Mouse (Mus musculus) embryonic facial prominence, embryonic 11.5 days (tissue): Measurements from ENCODE around the gene Gtf2ird2. TPM values are rescaled to one million over a fixed set of nuclear protein-coding genes. Genes with fewer than 3 reads are reported as not detected.

Source experiments
- ATAC-seq: fragments of 200-750 bp; cut with Nextera tagmentation; replicated peaks from 2 replicates; pipeline ENCODE4 v1.8.0; 2017; ENCODE audit warnings: low read depth; ENCODE audit not compliant: insufficient number of reproducible peaks, low FRiP score, low TSS enrichment
- DNase-seq: peaks from one replicate; pipeline ENCODE4 v3.0.0-alpha.2; 2015; ENCODE audit warnings: low spot score
- H3K27ac ChIP-seq: fragments of 300-500 bp; sonication (generic); replicated peaks from 2 replicates; pipeline ENCODE4 v1.5.1; 2014; ENCODE audit warnings: mild to moderate bottlenecking, low read depth, low read length, control low read depth
- H3K27me3 ChIP-seq: fragments of 300-500 bp; sonication (generic); 2 replicates; pipeline ENCODE4 v1.6.1; 2014; ENCODE audit warnings: mild to moderate bottlenecking, low read length, moderate library complexity, mixed read lengths; ENCODE audit not compliant: control insufficient read depth, insufficient read depth
- H3K36me3 ChIP-seq: fragments of 300-500 bp; sonication (generic); replicated peaks from 2 replicates; pipeline ENCODE4 v1.6.1; 2014; ENCODE audit warnings: low read depth, mild to moderate bottlenecking, low read length, moderate library complexity, mixed read lengths; ENCODE audit not compliant: control insufficient read depth, insufficient read depth
- H3K4me1 ChIP-seq: fragments of 300-500 bp; sonication (generic); 2 replicates; pipeline ENCODE4 v1.6.1; 2014; ENCODE audit warnings: low read length, mixed read lengths; ENCODE audit not compliant: control insufficient read depth, insufficient read depth
- H3K4me2 ChIP-seq: fragments of 300-500 bp; sonication (generic); 2 replicates; pipeline ENCODE4 v1.6.1; 2014; ENCODE audit warnings: low read depth, mild to moderate bottlenecking, control low read depth, low read length, moderate library complexity
- H3K4me3 ChIP-seq: fragments of 300-500 bp; sonication (generic); 2 replicates; pipeline ENCODE4 v1.5.1; 2014; ENCODE audit warnings: low read depth, low read length, control low read depth
- H3K9ac ChIP-seq: fragments of 300-500 bp; sonication (generic); replicated peaks from 2 replicates; pipeline ENCODE4 v1.6.1; 2014; ENCODE audit warnings: mild to moderate bottlenecking, control low read depth, low read length
- H3K9me3 ChIP-seq: fragments of 300-500 bp; sonication (generic); replicated peaks from 2 replicates; pipeline ENCODE4 v1.6.1; 2016; ENCODE audit warnings: mild to moderate bottlenecking, low read length, inconsistent platforms, mixed read lengths; ENCODE audit not compliant: control insufficient read depth
- WGBS: fragments of 180-500 bp; shearing (Covaris S2); extraction: QIAGEN DNeasy Blood & Tissue Kit; methylation state at CpG from one replicate; pipeline ENCODE4 v1.1.7; 2014; 5-methylcytosine and 5-hydroxymethylcytosine counted together
- polyA plus RNA-seq: library from polyadenylated mRNA; unstranded; fragments of >200 nt; fragmentation: Nextera tagmentation; extraction: Ambion mirVana; gene quantifications from 2 replicates; pipeline ENCODE4 v1.2.1, GENCODE M21; 2014

The Gtf2ird2 gene
- polyA plus RNA-seq, 1 experiment from 2014 or later: 5.4 TPM

DNA sequence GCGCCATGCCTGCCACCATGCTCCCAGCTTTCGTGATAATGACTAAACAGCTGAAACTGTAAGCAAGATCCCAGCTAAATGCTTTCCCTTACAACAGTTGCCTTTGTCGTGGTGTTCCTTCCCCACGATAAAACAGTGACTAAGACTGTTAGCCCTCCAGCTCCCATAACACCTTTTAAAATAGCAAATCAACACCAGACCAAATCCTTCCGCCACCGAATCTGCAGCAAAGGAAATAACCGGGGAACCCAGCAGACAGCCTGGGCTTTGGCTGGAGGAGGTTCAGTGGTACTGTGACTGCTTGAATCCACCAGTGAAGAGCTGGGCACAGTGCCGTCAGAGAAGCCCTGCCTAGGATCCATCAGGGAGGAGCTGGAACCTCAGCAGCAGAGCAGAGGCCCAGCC lies 65.4 kb downstream of the Gtf2ird2 start:
- Histone ChIP-seq H3K27ac (no peak overlapping the region), H3K9ac (no peak overlapping the region), H3K9me3 (no peaks in the 10 kb centered on the region), H3K36me3 (peaks cover 68% of the 10 kb centered on the region), H3K4me1 (no peaks in the 10 kb centered on the region), H3K4me3 (no peak overlapping the region), H3K4me2 (no peak overlapping the region), H3K27me3 (no peaks in the 10 kb centered on the region)
- no peak for DNase-seq
- 90% methylated on average over 8 of the region's 8 CpGs for WGBS
- ATAC-seq: no peak

DNA sequence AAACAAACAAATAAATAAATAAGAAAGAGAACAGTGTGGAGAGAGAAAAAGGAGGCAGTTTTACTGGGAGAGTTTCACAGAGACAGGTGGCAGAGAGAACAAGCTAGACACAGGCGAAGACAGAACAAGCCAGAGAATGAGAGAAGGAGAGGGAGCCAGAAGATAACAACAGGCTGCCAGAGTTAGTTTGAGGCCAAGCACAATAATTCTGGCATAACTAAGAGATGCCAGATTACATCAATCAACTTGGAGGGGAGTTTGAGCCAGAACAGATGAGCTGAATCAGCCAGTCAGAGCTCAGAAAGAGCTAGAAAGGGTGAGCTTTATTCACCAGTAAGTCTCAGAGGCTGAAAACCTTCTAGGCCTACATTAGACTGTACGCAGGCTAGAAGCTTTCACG lies 66.8 kb downstream of the Gtf2ird2 start:
- DNase-seq: no peak
- ATAC-seq: no peak
- Histone ChIP-seq H3K36me3 (peaks cover 65% of the 10 kb centered on the region), H3K27ac (no peak overlapping the region), H3K9ac (no peak overlapping the region), H3K4me1 (no peaks in the 10 kb centered on the region), H3K9me3 (no peaks in the 10 kb centered on the region), H3K4me2 (no peak overlapping the region), H3K4me3 (no peak overlapping the region), H3K27me3 (no peaks in the 10 kb centered on the region)
- WGBS: 98% methylated on average over 3 of the region's 3 CpGs

DNA sequence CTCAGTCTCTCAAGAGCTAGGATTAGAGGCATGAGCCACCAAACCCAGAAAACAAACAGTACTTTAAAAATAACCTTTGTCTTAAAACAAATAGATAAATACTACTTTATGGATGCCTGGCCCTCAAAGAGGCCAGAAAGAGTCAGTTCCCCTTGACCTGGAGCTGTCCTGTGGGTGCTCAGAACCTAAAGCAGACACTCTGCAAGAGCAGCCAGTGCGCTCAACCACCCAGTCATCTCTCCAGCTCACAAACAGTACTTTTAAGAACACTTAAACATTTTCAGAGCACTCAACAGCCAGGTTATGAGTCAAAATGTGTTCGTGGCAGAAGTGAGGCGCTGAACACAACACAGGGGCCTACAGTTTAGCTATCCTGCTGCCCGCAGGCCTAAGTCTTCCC lies 67.3 kb downstream of the Gtf2ird2 start:
- Histone ChIP-seq H3K27me3 (no peaks in the 10 kb centered on the region), H3K9me3 (no peaks in the 10 kb centered on the region), H3K4me3 (no peak overlapping the region), H3K4me1 (no peaks in the 10 kb centered on the region), H3K4me2 (no peak overlapping the region), H3K27ac (no peak overlapping the region), H3K9ac (no peak overlapping the region), H3K36me3 (peaks cover 67% of the 10 kb centered on the region)
- 100% methylated on average over 4 of the region's 4 CpGs for WGBS
- no peak for ATAC-seq
- no peak for DNase-seq

DNA sequence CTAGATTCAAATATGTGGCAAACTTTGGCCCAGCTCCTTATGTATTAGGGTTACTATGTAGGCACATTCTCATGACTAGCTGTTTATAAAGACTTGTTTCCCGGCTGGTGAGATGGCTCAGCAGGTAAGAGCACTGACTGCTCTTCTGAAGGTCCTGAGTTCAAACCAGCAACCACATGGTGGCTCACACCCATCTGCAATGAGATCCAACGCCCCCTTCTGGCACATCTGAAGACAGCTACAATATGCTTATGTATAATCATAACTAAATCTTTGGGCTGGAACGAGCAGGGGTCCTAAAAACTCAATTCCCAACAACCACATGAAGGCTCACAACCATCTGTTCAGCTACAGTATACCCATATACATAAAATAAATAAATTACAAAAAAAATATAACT lies 70.0 kb downstream of the Gtf2ird2 start:
- DNase-seq (no peak), ATAC-seq (no peak)
- WGBS: 76% methylated on average over 3 of the region's 3 CpGs
- Histone ChIP-seq H3K4me3 (no peak overlapping the region), H3K27me3 (no peaks in the 10 kb centered on the region), H3K4me1 (no peaks in the 10 kb centered on the region), H3K9me3 (no peaks in the 10 kb centered on the region), H3K27ac (no peak overlapping the region), H3K36me3 (peaks cover 50% of the 10 kb centered on the region), H3K9ac (no peak overlapping the region), H3K4me2 (no peak overlapping the region)

DNA sequence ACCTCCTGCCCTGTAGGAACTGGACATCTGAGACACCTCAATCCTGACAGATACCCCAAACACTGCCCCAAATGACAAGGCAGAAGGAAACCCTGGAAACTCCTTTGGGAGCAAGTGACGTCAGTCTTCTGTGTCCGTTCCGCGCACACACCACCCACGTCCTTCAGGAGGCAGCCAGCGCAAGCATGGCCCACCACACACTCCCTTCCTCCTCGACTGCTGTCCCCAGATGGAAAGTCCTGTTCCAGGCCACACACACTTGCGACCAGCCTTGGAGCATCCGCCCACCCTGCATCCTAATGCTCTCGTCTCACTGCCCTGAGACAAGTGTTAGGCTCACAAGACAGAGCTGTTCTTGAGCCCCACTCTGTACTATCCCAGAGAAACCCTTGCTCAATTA lies 71.5 kb downstream of the Gtf2ird2 start:
- ATAC-seq: no peak
- WGBS: 96% methylated on average over 10 of the region's 10 CpGs
- no peaks in the 10 kb centered on the region for H3K4me1 ChIP-seq
- no peaks in the 10 kb centered on the region for H3K27me3 ChIP-seq
- no peak overlapping the region for H3K27ac ChIP-seq
- H3K9me3 ChIP-seq: no peaks in the 10 kb centered on the region
- H3K4me2 ChIP-seq: no peak overlapping the region
- no peak for DNase-seq
- H3K36me3 ChIP-seq: peaks cover 49% of the 10 kb centered on the region
- no peak overlapping the region for H3K4me3 ChIP-seq
- H3K9ac ChIP-seq: no peak overlapping the region

DNA sequence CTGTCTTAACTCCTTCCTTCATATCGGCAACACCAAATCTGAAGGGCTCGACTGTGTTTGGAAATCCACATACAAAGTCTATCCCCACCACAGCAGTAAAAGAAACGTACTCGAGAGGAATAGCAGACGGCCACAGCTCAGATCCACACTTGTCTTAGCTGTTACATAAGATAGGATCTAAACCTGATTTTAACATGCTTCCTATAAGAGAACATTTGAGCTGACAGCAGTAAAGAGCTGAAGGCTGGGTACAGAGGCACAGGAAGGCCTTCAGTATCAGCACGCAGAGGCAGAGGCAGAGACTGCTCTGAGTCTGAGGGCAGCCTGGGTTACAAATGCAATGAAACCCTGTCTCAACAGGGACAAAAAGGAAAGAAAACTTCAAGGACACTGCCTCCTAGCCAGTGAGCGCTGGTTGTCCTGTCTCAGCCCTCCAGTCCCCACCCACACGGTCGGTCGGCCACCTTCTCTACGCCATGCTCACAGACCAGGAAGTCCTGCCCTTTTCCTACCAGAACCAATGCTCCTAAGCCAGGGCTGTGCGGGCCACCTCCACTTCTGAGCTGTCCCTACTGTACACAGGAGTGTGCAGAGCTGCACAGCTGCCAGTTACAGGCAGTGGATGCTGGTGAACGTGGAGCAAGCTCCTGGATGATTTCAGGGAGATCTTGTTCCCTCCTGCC lies 73.7 kb downstream of the Gtf2ird2 start:
- Histone ChIP-seq H3K4me3 (no peak overlapping the region), H3K27ac (no peak overlapping the region), H3K36me3 (peaks cover 49% of the 10 kb centered on the region), H3K27me3 (no peaks in the 10 kb centered on the region), H3K4me2 (no peak overlapping the region), H3K4me1 (no peaks in the 10 kb centered on the region), H3K9me3 (no peaks in the 10 kb centered on the region), H3K9ac (no peak overlapping the region)
- DNase-seq (no peak), ATAC-seq (no peak)
- WGBS: 89% methylated on average over 13 of the region's 13 CpGs

DNA sequence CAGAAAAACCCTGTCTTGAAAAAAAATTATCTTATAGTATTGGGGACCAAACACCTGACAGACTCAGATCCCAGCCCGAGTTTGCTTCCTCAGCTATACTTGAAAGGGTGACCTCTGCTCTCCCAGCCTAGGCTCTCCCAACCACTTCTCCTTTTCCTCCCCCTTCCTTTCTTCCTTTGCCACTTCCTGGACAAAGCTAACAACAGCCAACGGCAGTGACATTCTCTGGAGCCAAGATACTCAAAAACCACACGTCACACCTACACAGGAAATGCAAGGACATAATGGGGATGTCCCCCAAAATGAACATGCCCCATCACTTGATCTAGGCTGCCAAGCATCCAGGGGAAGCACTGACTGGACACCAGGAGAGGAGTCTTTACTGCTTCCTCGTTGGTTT lies 74.6 kb downstream of the Gtf2ird2 start:
- Histone ChIP-seq H3K4me2 (no peak overlapping the region), H3K9ac (no peak overlapping the region), H3K4me1 (no peaks in the 10 kb centered on the region), H3K27ac (no peak overlapping the region), H3K36me3 (peaks cover 53% of the 10 kb centered on the region), H3K27me3 (no peaks in the 10 kb centered on the region), H3K4me3 (no peak overlapping the region), H3K9me3 (no peaks in the 10 kb centered on the region)
- ATAC-seq (no peak), DNase-seq (no peak)
- WGBS: 86% methylated on average over 4 of the region's 4 CpGs

DNA sequence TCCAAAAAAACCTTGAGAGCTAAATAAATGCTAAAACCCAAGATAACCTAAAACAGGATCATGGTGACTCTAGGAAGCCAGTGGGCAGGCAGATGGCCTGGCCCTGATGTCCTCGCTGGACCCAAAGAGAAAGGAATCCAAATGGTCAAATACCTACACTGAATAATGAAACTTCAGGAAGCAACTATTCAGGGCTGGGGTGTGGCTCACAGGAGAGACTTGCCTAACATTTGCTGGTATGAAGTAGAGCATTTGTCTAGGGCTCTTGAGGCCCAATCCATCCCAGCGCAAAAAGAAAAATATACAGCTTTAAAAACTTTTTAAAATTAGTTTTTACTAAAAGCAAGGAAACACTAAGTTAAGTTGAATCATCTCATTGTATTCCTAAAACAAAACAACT lies 75.1 kb downstream of the Gtf2ird2 start:
- H3K9me3 ChIP-seq: no peaks in the 10 kb centered on the region
- H3K4me1 ChIP-seq: no peaks in the 10 kb centered on the region
- no peak overlapping the region for H3K4me2 ChIP-seq
- ATAC-seq (no peak), DNase-seq (no peak)
- WGBS: 96% methylated on average over 2 of the region's 2 CpGs
- no peaks in the 10 kb centered on the region for H3K27me3 ChIP-seq
- peaks cover 54% of the 10 kb centered on the region for H3K36me3 ChIP-seq
- H3K27ac ChIP-seq: no peak overlapping the region
- no peak overlapping the region for H3K9ac ChIP-seq
- no peak overlapping the region for H3K4me3 ChIP-seq
